Mouse (Mus musculus): ENCODE measurements around the gene Spink8. TPM values are rescaled to one million over a fixed set of nuclear protein-coding genes. Genes with fewer than 3 reads are reported as not detected.
A peak's percentile ranks its signal among the peaks of the same experiment; 100 is the strongest.

Spink8 gene
- total RNA-seq, 2 experiments from 2014 or later = 2.3 to 4.3 TPM

DNA sequence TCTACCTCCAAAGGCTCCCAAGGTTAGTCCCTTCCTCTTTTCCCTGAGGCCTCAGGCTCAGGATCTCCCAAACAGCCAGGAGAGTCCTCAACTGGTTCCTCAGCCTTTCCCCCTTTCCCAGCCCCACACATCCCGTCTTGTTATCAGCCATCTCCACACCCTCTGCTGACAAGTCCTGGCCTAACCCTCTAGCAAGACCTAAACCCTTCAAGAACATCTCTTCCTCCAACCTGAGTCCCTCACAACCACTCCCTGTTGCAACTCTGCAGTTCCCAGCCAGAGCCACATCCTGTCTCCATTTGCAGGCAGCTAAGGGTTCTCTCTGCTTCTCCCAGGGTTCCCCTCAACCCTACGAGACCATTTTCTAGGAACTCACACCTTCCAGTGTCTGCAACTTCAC lies 54.1 kb downstream of the Spink8 start:
- no peak for DNase-seq (ENCODE audit: low spot score in 2 of 2)

DNA sequence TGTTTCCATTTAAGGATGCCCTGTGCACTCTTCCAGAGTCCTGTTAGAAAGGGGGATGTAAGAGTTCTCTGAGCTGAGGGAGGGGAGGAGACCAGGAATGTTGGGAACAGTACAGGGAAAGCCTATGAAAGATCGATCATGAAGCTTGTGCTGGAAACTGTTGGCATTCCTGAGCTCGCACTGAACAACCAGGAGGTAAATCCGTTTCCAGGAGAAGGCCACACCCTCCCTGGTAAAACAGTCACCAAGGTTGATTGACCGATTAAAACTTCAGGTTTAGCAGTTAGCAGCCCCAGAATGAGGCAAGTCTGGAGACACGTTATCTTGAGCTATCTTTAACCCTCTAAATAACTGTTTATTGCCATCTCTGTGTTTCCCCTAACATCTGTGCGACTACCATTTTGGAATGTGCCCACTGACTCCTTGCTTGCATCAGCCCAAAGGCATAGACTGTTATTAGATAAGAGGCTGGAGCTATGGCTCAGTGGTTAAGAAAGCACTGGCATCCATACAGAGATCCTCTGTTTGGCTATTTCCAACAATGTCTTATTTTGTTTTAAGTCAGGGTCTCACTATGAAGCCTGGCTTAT lies 59.0 kb downstream of the Spink8 start:
- no peak for DNase-seq (ENCODE audit: low spot score in 2 of 2)

- peak; percentile 95 to 96 for DNase-seq (ENCODE audit: low spot score in 2 of 2)
Observed at GRCm38 (mm10) chr9:109874797-109875691, 63.0 kb downstream of the Spink8 start, which contains the start of gene Cdc25a. Cdc25a (plus strand) TSS chr9:109875579.

DNA sequence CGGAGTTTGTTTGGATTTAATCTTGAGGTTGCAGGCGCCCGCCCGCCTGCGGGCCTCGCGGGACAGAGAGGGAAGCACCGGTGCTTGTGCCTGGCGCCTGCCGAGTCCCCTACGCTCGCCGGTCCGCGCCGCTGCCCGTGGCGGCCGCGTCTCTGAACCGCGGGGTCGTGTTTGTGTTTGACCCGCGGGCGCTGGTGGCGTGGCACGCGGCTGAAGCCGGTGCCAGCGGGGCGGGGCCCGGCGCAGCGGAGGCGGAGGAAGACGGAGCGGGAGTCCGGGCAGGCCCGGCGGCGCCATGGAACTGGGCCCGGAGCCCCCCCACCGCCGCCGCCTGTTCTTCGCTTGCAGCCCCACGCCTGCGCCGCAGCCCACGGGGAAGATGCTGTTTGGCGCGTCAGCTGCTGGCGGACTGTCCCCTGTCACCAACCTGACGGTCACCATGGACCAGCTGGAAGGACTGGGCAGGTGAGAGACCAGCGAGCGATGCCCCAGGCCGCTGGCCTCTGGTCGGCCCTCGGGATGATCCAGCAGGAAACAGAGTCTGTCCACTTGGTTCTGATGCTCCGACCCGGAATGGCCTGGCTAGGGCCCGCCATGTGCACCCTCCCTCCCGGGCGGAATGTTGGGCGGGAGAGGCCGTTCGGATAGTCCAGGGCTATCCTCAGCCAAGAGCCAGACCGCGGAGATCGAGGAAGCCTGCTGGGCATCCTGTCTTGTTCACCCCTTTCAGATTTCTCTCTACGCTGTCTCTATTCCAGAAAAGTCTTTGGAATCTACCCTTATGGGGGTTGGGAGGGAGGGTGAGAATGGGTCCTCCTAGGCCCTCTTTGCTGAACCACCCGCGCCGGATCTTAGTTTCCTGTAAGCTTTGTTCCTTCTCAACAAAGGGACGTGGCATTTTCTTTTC lies 63.9 kb downstream of the Spink8 start:
- DNase-seq (ENCODE audit: low spot score in 2 of 2) = peak; percentile 15 to 52

Other genes with a start within 250 kb of the Spink8 start
- gene Fbxw15, start 244.0 kb upstream of the Spink8 start, total RNA-seq (2021) = not detected
- gene Fbxw24, start 186.2 kb upstream of the Spink8 start, total RNA-seq (2021) = not detected
- not detected for gene Fbxw25, start 147.6 kb upstream of the Spink8 start, total RNA-seq (2021)
- gene Fbxw18, start 109.6 kb upstream of the Spink8 start, total RNA-seq (2021) = not detected
- gene Fbxw26, start 66.2 kb upstream of the Spink8 start, total RNA-seq (2021) = not detected
- not detected for gene Fbxw27, start 21.6 kb upstream of the Spink8 start, total RNA-seq (2021)
- 10 to 100 TPM in 1 of 2 experiments, 1 to 10 TPM in 1; 7.3 to 10.1 TPM for gene Nme6, start 20.5 kb downstream of the Spink8 start, total RNA-seq (2021)
- gene Camp, start 37.3 kb downstream of the Spink8 start, total RNA-seq (2021) = under 1 TPM in 1 of 2 experiments, not detected in 1; 0.51 TPM
- gene Cdc25a, start 63.3 kb downstream of the Spink8 start, total RNA-seq (2021) = 1 to 10 TPM; 5.4 to 6.6 TPM
- gene Map4, start 119.2 kb downstream of the Spink8 start, total RNA-seq (2021) = 100 to 1,000 TPM; 375 to 386 TPM